Mouse (Mus musculus) myocyte (in vitro differentiated cells): ENCODE measurements around the gene Hoxc11.

Source experiments
- MAX ChIP-seq: IDR thresholded peaks from one replicate; pipeline ENCODE4 v1.6.1; 2011; ENCODE audit warnings: low read depth, mild to moderate bottlenecking, control low read depth
- POLR2A ChIP-seq: IDR thresholded peaks from one replicate; pipeline ENCODE4 v1.6.1; 2011; ENCODE audit warnings: low read depth, mild to moderate bottlenecking, control low read depth, moderate library complexity; ENCODE audit not compliant: insufficient read length
- TCF12 ChIP-seq: IDR thresholded peaks from one replicate; pipeline ENCODE4 v1.6.1; 2011; ENCODE audit warnings: mild to moderate bottlenecking, control low read depth; ENCODE audit not compliant: poor library complexity, insufficient read depth, severe bottlenecking

DNA sequence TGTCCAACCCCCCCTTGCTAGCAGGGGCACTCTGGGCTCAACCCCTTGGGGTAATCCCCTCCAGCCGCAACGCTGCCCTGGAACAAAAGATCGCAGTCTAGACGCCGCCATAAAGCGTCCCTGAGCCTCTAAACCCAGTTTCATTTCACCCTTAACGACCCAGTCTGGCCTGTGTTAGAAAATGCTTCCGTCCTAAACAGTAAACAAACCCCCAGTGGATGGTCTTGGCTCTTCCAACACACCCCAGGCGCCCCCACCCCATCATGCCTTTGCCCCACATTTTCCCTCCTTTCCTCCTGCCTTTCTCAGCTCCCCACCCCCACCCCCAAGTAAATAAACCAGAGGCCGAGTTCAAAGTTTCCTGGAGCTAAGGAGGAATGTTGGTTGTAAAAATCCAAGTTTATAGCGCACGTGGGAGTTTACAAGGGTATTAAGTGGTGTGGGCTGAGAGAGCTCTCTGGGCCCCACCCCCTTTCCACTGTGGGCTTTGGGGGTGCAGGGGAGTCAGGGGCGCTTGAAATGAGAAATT is 5.5 kb downstream of the Hoxc11 start:
- no peak for TF ChIP-seq POLR2A
- TF ChIP-seq MAX = no peak
- TF ChIP-seq TCF12 = no peak
